ENCODE assay signal across 15 mouse cellular contexts in genomic region chr17:35175968-35176367, GRCm38 (mm10). TPM values are rescaled to one million over a fixed set of nuclear protein-coding genes. Genes with fewer than 3 reads are reported as not detected.
DNase-seq lines count a peak whose midpoint lies in the region; ATAC-seq lines count a peak whose summit lies in the region.
"Had no signal": no experiment of that assay in that cellular context is flagged by ENCODE, and none has a peak within 500 bp of the region (broad histone marks: within the 10 kb centered on the region; RNA-seq: fewer than 3 reads in every experiment).

Gene Aif1 (minus strand): TSS chr17:35176068.

- no peak for ATAC-seq in frontal cortex, adult (ENCODE audit: low TSS enrichment)
- ATAC-seq in limb, embryonic 15.5 days (ENCODE audit: insufficient number of reproducible peaks, low FRiP score, low TSS enrichment, low read depth): no peak
- no peak for ATAC-seq in embryonic facial prominence, embryonic 15.5 days (ENCODE audit: insufficient number of reproducible peaks, low FRiP score, low TSS enrichment, low read depth)
- ATAC-seq in monocyte, adult 5-6 weeks (replicated peaks; ENCODE audit: insufficient number of reproducible peaks, low FRiP score, low TSS enrichment, poor library complexity, severe bottlenecking): no peak
- ATAC-seq in forebrain, embryonic 11.5 days (replicated peaks; ENCODE audit: low FRiP score): no peak

- H3K27ac ChIP-seq in limb, embryonic 15.5 days: no peak within 1 kb of the TSS
- no peak within 1 kb of the TSS for H3K27ac ChIP-seq in limb, embryonic 10.5 days
- H3K27ac ChIP-seq in embryonic facial prominence, embryonic 15.5 days (replicated peaks): no peak within 1 kb of the TSS
- H3K27ac ChIP-seq in forebrain, embryonic 11.5 days (ENCODE audit: low read depth, low read length): no peak within 1 kb of the TSS
- H3K27ac ChIP-seq: forebrain, embryonic 10.5 days; gastrocnemius, adult 2 months; hindbrain, embryonic 15.5 days; liver, embryonic 14.5 days; midbrain, embryonic 12.5 days had no signal

- H3K27me3 ChIP-seq in limb, embryonic 15.5 days: no peaks in the 10 kb centered on the region
- H3K27me3 ChIP-seq in limb, embryonic 10.5 days (ENCODE audit: low read depth, poor library complexity, severe bottlenecking): no peaks in the 10 kb centered on the region
- H3K27me3 ChIP-seq in embryonic facial prominence, embryonic 15.5 days: no peaks in the 10 kb centered on the region
- no peaks in the 10 kb centered on the region for H3K27me3 ChIP-seq in forebrain, embryonic 11.5 days (ENCODE audit: control insufficient read depth, insufficient read depth, low read length)
- H3K27me3 ChIP-seq: hindbrain, embryonic 15.5 days; midbrain, embryonic 12.5 days had no signal

- no peak within 1 kb of the TSS for H3K4me2 ChIP-seq in limb, embryonic 15.5 days
- no peak within 1 kb of the TSS for H3K4me2 ChIP-seq in embryonic facial prominence, embryonic 15.5 days (replicated peaks)
- no peak within 1 kb of the TSS for H3K4me2 ChIP-seq in forebrain, embryonic 11.5 days (ENCODE audit: low read depth, low read length, severe bottlenecking)
- H3K4me2 ChIP-seq: heart, embryonic 12.5 days; hindbrain, embryonic 15.5 days; midbrain, embryonic 12.5 days had no signal

- H3K9ac ChIP-seq in limb, embryonic 15.5 days: no peak within 1 kb of the TSS
- no peak within 1 kb of the TSS for H3K9ac ChIP-seq in embryonic facial prominence, embryonic 15.5 days
- no peak within 1 kb of the TSS for H3K9ac ChIP-seq in forebrain, embryonic 11.5 days (ENCODE audit: low read length)
- H3K9ac ChIP-seq: heart, embryonic 12.5 days; hindbrain, embryonic 15.5 days; liver, embryonic 14.5 days; midbrain, embryonic 12.5 days had no signal

- 0 out of 2 replicates have a peak, but pooled peaks cover 11% of the 10 kb centered on the region for H3K4me1 ChIP-seq in limb, embryonic 15.5 days
- peaks cover 11% of the 10 kb centered on the region for H3K4me1 ChIP-seq in limb, embryonic 10.5 days
- peaks cover 18% of the 10 kb centered on the region for H3K4me1 ChIP-seq in embryonic facial prominence, embryonic 15.5 days
- no peaks in the 10 kb centered on the region for H3K4me1 ChIP-seq in forebrain, embryonic 11.5 days (replicated peaks; ENCODE audit: control insufficient read depth, insufficient read depth, low read length)
- H3K4me1 ChIP-seq: hindbrain, embryonic 15.5 days; midbrain, embryonic 12.5 days had no signal

- no peaks in the 10 kb centered on the region for H3K36me3 ChIP-seq in limb, embryonic 15.5 days
- no peaks in the 10 kb centered on the region for H3K36me3 ChIP-seq in limb, embryonic 10.5 days
- H3K36me3 ChIP-seq in embryonic facial prominence, embryonic 15.5 days: no peaks in the 10 kb centered on the region
- no peaks in the 10 kb centered on the region for H3K36me3 ChIP-seq in forebrain, embryonic 11.5 days (ENCODE audit: control insufficient read depth, insufficient read depth, low read length)
- H3K36me3 ChIP-seq: forebrain, embryonic 10.5 days; heart, embryonic 12.5 days; hindbrain, embryonic 15.5 days; midbrain, embryonic 12.5 days had no signal

- no peaks in the 10 kb centered on the region for H3K9me3 ChIP-seq in limb, embryonic 15.5 days
- H3K9me3 ChIP-seq in limb, embryonic 10.5 days (replicated peaks): no peaks in the 10 kb centered on the region
- H3K9me3 ChIP-seq in embryonic facial prominence, embryonic 15.5 days (replicated peaks): no peaks in the 10 kb centered on the region
- H3K9me3 ChIP-seq in forebrain, embryonic 11.5 days (ENCODE audit: control insufficient read depth, low read length): no peaks in the 10 kb centered on the region
- H3K9me3 ChIP-seq: forebrain, embryonic 10.5 days; heart, embryonic 12.5 days; hindbrain, embryonic 15.5 days; midbrain, embryonic 12.5 days had no signal

- no peak within 1 kb of the TSS for H3K4me3 ChIP-seq in limb, embryonic 15.5 days
- no peak within 1 kb of the TSS for H3K4me3 ChIP-seq in limb, embryonic 10.5 days
- no peak within 1 kb of the TSS for H3K4me3 ChIP-seq in embryonic facial prominence, embryonic 15.5 days (replicated peaks)
- H3K4me3 ChIP-seq in forebrain, embryonic 11.5 days (ENCODE audit: low read depth, low read length): no peak within 1 kb of the TSS
- H3K4me3 ChIP-seq: forebrain, embryonic 10.5 days; gastrocnemius, adult 2 months; heart, embryonic 12.5 days; hindbrain, embryonic 15.5 days; midbrain, embryonic 12.5 days had no signal

- no peak for DNase-seq in frontal cortex, adult 2 months (ENCODE audit: extremely low spot score in 1 of 2, low spot score in 1 of 2)
- DNase-seq in limb, embryonic 10.5 days (ENCODE audit: low spot score): no peak
- DNase-seq in embryo, embryonic 9.5 days (ENCODE audit: extremely low spot score): no peak
- DNase-seq in forebrain, embryonic 11.5 days (ENCODE audit: low spot score): no peak
- DNase-seq: gastrocnemius, adult 2 months; kidney, postnatal 4 days had no signal

- 71% methylated on average over 2 of the region's 2 CpGs for WGBS in limb, embryonic 15.5 days
- 75% methylated on average over 2 of the region's 2 CpGs for WGBS in limb, embryonic 10.5 days
- 47% methylated on average over 2 of the region's 2 CpGs for WGBS in embryonic facial prominence, embryonic 15.5 days
- WGBS in forebrain, embryonic 11.5 days: 40% methylated on average over 2 of the region's 2 CpGs

RNA-seq across cellular contexts. Expression of gene Aif1, which starts in this region (rescaled TPM):
- polyA plus RNA-seq in frontal cortex, adult 2 months (2012; rRNA removed): 11.2 and 17.2 TPM in 2 replicates
- polyA plus RNA-seq in limb, embryonic 15.5 days (2015; fragmentation: Nextera tagmentation; extraction: Ambion mirVana): 14.6 and 18.6 TPM in 2 replicates
- polyA plus RNA-seq in limb, embryonic 10.5 days (2016; fragmentation: Nextera tagmentation; extraction: Ambion mirVana): 1.5 and 1.8 TPM in 2 replicates
- 15.5 and 17.5 TPM in 2 replicates for polyA plus RNA-seq in embryonic facial prominence, embryonic 15.5 days (2015; fragmentation: Nextera tagmentation; extraction: Ambion mirVana)
- 20.7 to 64.8 TPM (median 31.9 TPM) in 3 replicates for total RNA-seq in monocyte, adult 5-6 weeks (2017)
- polyA plus RNA-seq in forebrain, embryonic 11.5 days (2014; fragmentation: Nextera tagmentation; extraction: Ambion mirVana): 2.9 and 3.5 TPM in 2 replicates
